Mouse (Mus musculus): ENCODE measurements around the gene Pcf11.
A peak's percentile ranks its signal among the peaks of the same experiment; 100 is the strongest.

The Pcf11 gene

GRCm38 (mm10) chr7:92637021-92637625, 32.6 kb downstream of the Pcf11 start, which contains the start of gene Ankrd42:
Gene Ankrd42 (minus strand): TSS chr7:92637142.
- peak; percentile 81 to 94 for DNase-seq (ENCODE audit: low spot score in 2 of 2)

GRCm38 (mm10) chr7:92636295-92637011, 33.3 kb downstream of the Pcf11 start:
- peak in 1 of 2 experiments; percentile 56 for DNase-seq (ENCODE audit: low spot score in 2 of 2)

- no peak for DNase-seq (ENCODE audit: low spot score in 2 of 2)
Measured at GRCm38 (mm10) chr7:92630167-92630566, 39.6 kb downstream of the Pcf11 start.

- no peak for DNase-seq (ENCODE audit: low spot score in 2 of 2)
Measured at GRCm38 (mm10) chr7:92624488-92624887, 45.2 kb downstream of the Pcf11 start.

GRCm38 (mm10) chr7:92610830-92611229, 58.9 kb downstream of the Pcf11 start:
- no peak for DNase-seq (ENCODE audit: low spot score in 2 of 2)

GRCm38 (mm10) chr7:92604961-92605360, 64.8 kb downstream of the Pcf11 start:
- no peak for DNase-seq (ENCODE audit: low spot score in 2 of 2)
